Mouse (Mus musculus) cerebellum, adult (tissue): ENCODE data around the gene Lpo.

Source experiments
- ATAC-seq: cut with Nextera tagmentation; 2 replicates; pipeline ENCODE4 v1.9.2; 2017; ENCODE audit warnings: mild to moderate bottlenecking, moderate library complexity, mixed read lengths; ENCODE audit not compliant: insufficient number of reproducible peaks, low FRiP score, low TSS enrichment

Gene Lpo

DNA sequence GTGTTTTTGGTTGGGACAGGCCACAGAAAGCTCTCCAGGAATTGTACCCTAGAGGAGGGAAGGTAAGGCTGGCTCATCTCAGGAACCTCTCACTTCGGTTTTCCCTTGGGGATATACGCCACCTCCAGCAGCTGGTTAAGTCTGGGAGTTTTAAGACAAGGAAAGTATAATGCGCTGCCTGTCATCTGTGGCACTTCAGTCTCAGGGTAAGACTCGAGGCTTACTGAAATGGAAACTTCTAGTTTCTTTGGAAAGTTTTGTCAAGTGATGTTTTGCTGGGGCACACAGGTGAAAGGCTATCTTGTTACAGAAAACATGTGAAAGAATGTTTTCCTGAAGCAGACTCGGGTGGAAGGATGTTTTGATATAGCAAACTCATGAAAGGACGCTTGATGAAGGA is 20.7 kb downstream of the Lpo start:
- ATAC-seq = no peak

DNA sequence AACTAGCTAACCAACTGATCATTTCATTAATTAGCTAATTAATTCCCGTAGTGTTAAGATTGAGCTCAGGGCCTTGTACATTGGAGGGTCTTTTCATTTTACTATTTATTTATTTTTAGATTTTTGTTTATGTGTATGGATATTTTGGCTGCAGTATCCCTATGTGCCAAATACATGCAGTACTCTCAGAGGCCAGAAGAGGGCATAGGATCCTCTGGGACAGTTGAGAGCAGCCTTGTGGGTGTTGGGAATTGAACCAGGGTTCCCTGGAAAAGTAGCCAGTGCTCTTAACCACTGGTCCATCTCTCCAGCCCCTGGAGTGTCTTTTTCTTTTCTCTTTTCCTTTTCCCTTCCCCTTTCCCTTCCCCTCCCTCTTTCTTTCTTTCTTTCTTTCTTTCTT is 22.6 kb downstream of the Lpo start:
- ATAC-seq = no peak

DNA sequence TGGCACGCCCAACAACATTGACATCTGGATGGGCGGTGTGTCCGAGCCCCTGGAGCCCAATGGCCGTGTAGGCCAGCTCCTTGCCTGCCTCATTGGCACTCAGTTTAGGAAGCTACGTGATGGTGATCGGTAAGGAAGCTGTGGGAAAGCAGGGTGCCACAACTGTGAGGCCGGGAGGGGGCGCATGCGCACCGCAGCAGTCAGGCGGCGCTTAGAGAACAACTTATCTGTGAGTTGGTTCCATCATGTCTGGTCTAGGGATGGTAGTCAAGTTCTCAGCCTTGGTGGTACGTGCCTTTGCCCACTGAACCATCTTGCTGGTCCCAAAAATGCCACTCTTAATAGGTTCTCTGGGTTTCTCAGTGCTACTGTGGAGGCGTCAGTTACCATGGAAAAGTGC is 25.5 kb downstream of the Lpo start:
- ATAC-seq = no peak

DNA sequence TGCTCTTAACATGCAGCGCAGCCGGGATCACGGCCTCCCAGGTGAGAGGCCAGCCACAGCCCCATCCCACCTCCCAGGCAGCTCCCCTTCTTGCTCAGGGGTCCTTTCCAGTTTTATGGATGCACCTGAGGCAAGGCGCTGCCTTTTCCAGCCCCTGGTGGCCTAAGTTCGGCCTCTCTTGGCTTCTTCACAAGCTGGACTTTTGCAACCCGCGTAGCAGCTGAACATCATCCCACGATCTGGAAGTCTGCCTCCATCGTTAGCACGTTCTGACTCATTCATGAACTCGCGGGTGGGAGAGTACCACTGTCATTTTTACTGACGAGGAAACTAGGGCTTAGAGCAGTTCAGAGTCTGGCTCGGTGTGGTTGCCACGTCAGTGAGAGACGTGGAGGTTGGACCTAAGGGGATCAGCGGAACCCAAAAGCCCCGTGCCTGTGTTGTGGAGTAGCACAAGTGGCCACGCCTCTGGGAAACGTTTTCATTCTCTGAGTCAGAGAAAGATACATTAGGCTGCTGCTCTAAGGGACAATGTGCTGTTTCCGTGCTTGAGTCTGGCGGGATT is 26.3 kb downstream of the Lpo start:
- no peak for ATAC-seq

DNA sequence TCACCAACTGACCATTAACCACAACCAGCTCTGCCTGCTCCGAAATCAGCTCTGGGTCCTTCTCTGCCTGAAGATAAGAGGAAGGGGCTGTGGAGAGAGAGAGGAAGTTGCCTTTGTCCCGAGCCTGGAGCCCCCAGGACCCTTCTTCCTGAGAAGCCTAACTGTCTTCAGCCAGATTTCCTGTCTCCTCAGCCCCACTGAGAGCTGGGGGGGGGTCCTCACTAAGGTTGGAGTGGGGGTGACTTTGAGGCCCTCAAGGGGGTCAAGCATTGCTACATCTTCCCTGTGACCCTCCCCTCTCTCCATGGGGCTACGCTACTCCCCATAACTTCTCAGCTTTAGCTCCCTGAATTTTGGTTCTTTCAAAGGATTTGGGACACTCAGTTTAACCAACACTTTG is 34.6 kb downstream of the Lpo start, which contains the start of gene Mpo:
TSS of gene Mpo (plus strand) at position 122 of the 400 bp plus-strand sequence.
- no peak for ATAC-seq

DNA sequence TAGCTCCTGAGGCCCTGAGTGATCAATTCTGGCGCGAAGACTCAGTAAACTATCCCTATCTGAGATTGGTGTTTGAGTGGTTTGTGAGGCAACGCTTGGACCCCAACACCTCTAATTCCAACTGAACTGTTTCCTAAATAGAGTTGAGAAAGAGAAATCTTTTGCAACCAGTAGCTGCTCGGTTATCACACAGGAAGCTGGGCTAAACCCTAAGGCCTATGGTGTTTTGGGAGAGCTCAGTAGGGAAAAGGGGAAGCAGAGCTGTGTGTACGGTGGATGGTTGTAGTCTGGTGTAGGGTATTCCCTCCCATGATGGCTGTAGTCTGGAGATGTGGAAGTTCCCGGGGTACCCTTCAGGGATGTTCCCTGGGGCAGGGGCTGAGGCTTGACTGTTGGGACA is 38.0 kb downstream of the Lpo start:
- ATAC-seq = no peak

DNA sequence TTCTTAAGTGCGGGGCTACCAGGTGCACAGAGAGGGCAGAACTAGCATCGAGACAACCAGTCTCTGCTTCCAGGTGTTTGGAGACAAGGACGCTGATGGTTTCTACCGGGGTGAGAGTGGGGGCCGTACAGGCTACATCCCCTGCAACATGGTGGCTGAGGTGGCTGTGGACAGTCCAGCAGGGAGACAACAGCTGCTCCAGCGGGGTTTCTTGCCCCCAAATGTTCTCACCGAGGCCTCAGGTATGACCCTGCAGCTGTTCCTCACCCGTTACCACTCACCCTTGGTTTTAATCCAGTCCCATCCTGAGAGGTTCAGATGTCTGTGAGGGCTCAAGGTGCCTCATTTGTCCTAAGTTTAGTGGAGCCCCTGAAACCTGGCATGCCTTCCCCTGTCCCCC is 48.0 kb downstream of the Lpo start:
- no peak for ATAC-seq

DNA sequence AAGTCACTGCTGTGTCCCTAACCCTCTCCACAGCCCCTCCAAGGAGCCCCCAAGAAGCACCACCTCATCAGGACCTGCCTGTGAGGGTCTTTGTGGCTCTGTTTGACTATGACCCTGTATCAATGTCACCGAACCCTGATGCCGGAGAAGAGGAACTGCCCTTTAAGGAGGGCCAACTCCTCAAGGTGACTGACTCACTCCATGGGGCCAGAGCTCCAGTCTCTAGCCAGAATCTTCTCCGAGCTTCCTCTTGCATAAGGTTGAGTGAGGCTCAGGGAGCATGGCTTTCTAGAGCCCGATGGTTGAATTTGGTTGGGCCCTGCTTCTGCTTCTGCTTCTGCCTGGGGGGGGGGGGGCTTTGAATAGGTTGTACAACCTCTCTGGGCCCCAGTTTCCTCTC is 48.7 kb downstream of the Lpo start:
- no peak for ATAC-seq

DNA sequence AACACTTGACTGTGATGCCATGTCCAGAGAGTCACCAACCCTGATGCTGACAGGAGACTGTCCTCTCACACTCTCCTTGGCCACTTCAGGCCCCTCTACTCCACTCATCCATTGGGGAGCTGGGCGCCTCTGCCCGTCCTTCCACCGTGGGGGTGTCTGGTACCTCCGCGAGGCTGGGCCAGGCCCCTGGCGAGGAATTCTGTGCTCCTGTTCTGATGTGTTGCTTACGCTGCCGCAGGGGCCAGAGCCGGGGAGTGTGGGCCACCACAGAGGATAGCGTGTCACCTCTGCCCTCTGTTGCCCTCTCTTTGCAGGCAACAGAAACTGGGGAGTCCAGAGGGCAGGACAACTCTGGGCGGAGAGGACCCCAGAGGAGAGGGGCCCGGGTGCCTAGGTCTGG is 49.2 kb downstream of the Lpo start:
- peak; percentile 36; the same call in 1 of the 2 replicates for ATAC-seq

DNA sequence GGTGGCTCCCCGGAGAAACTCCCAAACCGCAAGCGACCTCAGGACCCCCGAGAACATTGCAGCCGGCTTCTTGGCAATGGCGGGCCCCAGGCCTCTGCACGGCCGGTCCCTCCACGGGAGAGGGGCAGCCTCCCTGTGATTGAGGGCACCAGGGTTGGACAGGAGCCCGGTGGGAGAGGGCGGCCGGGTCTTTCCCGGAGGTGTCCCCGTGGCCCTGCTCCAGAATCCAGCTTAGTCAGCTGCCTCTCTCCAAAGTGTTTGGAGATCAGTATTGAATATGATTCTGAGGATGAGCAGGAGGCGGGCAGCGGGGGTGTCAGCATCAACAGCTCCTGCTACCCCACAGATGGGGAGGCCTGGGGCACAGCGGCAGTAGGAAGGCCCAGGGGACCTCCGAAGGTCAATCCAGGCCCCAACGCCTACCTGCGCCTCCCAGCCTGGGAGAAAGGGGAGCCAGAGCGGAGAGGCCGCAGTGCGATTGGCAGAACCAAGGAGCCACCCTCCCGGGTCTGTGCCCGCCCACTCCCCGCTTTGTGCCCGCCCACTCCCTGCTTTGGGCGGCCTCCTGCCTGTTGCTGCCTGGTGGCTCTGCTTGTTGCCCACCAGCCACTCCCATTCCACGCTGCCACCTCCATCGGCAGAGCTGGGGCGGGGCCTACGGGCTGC is 49.9 kb downstream of the Lpo start:
- peak; percentile 65 for ATAC-seq

DNA sequence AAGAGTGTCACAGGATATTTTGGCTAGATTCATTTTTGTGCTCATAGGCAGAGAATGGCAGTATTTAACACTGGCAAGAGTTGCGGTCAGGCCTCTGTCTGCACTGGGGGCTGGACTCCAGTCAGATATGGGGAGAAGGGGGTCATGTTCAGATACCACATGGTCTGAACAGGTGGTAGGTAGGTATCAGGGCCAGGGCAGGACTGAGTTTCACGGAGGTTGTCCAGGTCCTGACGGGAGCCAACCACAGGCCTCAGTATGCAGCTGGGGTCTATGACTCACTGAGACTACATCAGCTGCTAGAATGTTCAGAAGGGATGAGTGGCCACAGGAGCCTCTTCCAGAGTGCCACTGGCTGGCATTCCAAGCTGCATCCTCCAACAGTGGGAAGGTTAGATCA is 55.7 kb downstream of the Lpo start:
- no peak for ATAC-seq

DNA sequence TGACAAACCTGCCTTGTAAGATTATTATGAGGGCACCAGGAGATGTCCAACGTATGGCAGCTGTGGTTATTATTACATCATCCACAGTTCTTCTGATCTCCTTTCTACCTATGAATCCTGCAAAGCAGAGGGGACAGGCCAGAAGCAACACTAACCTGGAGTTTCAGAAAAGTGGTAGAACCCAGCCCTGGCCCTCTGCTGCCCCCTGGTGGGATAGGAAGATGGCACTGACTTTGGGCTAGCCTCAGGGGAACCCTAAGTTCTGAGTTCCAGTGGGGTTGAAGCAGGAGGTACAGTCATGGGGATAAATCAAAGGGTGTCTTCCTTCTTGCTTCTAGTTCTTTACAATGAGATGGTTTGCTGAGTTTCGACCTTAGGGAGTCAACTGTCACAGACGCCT is 57.1 kb downstream of the Lpo start:
- no peak for ATAC-seq

DNA sequence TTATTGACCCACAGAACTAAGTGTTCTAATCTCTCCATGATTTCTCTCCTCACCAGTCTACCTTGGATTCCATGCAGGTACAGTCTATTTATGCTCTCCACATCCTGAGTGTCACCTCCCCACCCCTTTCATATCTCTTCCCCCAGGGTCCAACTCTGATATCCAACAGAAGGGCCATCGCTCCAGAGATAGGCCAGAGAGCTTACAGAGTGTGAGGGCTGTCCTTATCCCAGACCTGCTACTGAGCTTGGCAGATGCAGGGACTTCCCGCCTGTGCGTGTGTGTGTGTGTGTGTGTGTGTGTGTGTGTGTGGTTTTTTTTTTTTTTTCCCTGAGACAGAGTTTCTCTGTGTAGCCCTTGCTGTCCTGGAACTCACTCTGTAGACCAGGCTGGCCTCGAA is 59.3 kb downstream of the Lpo start:
- ATAC-seq = no peak

DNA sequence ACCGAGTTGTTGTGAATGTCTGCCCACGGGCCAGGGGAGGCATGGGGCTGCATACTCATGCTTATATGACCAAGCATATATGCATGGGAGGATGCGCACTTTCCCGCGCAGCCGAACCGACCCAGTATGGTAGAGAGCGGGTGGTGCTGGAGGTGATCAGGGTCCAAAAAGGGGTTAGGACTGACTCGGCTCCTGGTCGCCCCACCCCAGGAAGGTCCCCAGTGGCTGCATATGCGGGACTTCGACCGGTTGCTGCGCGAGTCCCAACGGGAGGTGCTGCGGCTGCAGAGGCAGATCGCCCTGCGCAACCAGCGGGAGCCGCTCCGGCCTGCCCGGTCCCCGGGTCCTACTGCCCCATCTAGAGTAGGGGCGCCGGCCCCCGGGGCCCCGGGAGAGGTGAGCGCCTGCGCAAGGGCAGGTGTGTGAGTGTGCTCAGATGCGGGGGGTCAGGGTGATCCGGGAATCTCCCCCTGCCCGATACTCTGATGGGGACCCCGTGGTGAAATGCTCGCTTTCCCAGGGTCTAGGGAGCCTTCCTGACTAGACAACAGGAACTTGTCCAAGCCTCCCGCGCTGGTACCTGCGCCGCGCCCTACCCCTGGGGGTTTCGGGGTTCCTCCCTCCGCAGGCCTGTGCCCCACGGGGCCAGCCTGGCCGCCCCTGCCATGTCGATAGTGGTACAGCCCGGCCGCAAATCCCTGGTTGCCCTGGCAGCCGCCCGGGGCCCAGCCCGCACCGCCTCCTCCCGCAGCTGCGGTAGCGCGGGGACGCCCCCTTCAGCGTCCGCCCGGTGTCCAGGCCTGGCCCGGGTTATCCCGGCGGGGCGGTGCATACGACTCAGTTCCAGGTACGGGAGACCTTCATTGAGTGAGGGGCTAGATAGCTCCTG is 63.9 kb downstream of the Lpo start:
- ATAC-seq = peak; percentile 28; the same call in 1 of the 2 replicates

DNA sequence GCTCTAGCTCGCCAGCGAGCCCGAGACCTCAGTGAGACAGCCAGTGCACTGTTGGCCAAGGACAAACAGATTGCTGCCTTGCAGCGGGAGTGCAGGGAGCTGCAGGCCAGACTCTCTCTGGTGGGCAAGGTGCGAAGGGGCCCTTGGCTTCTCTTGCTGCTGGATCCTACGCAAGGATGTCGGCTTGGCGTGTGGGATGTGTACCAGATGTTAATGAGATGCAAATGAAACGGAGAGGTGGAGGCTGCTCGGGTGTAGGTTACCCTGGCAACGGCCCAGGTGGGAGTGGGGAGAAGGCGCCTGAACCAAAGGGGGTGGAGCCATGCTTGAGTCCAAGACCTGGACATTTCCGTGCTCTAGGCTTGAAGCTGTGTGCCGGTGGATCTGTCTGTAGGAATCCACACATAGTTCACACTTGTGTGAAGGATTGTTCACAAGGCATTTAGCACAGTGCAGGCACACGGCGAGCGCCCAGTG is 64.5 kb downstream of the Lpo start:
- peak; percentile 31; the same call in 1 of the 2 replicates for ATAC-seq

DNA sequence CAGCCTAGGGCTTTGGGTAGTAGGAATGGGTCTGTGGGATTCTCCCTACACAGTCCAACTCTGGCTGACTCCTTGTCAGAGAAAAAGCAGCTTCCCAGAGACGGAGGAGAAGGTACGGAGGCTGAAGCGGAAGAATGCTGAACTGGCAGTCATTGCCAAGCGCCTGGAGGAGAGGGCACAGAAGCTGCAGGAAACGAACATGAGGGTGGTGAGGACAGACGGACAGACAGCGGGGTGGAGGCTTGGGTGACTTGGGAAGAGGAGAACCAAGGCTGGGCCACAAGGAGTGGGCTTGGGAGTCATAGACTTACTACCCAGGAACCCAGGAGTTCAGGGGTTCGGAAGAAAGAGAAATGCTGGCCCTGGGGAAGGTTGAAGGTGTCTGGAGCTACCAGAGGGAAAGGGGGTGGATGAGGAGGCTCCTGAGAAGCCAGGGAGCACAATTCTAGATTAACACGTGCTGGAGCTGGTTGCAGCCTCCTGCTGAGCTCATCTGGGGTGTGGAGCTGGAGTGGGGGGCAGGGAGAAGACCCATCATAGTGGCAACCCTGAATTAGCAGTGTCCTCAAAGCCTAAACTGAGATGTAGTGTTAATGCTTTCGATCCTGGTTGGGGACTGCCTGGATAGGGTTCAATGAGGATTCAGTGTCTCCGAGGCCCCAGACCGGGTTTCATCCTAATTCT is 65.2 kb downstream of the Lpo start:
- no peak for ATAC-seq

DNA sequence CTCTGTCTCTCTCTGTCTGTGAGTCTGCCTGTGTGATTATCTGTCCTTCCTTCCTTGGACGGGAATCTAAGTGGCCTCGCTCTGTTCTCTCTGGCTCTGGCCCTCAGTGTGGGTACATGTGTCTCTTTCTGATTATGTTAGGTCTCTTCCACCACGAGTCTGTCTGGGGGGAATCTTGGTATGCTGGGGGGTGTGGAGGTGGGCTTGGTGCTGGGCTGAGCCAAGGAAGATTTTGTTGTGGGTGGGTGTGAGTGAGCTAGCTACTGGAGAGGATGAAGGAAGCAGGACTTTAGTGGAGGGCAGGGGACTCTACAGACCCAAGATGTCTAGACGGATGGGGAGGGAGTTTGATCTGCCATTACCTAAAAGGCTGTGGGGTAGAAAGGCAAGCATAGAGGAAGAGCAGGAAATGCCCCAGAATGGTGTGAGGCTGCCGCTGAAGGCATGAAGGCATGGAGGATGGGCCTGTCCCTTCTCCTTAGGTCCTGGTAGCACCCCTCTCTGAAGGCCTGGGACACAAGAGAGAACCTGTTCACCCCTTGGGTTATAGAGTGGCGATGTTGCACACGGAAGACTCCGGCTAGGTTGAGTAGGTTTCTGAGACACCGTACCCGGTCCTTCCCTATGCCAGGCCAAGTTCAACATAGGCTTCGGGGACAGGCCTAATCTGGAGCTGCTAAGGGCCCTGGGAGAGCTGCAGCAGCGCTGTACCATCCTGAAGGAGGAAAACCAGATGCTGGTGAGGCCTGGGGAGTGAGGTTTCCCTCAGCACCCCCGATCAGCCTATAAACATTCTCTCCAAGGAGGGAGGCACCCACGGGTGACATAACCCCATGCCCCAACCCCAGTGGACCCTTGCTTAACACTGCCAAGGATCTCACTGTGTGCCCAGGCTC is 66.0 kb downstream of the Lpo start:
- no peak for ATAC-seq

DNA sequence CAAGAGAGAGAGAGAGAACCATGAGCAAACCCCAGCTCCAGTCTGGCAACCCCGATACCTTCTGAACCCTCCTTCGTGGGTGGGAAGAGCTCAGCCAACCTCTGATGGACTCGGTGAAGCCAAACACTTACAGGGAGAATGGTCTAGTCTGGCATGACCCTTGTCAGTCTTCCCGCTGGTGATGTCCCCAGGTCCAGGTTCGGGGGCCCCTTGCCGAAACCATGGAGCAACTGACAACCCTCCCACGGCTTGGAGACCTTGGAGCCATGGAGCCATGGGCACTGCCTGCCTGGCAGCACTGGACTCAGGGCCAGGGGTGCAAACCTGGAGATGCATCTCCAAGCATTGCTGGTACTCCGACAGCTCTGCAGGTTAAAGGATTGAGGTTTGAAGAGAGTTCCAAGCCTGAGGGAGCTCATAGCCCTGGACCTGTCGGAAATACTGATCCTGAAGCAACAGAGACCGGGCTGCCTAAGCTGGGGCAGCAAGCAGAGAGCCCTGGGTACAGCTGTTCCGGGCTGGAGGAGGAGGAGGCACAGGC is 66.8 kb downstream of the Lpo start:
- no peak for ATAC-seq

DNA sequence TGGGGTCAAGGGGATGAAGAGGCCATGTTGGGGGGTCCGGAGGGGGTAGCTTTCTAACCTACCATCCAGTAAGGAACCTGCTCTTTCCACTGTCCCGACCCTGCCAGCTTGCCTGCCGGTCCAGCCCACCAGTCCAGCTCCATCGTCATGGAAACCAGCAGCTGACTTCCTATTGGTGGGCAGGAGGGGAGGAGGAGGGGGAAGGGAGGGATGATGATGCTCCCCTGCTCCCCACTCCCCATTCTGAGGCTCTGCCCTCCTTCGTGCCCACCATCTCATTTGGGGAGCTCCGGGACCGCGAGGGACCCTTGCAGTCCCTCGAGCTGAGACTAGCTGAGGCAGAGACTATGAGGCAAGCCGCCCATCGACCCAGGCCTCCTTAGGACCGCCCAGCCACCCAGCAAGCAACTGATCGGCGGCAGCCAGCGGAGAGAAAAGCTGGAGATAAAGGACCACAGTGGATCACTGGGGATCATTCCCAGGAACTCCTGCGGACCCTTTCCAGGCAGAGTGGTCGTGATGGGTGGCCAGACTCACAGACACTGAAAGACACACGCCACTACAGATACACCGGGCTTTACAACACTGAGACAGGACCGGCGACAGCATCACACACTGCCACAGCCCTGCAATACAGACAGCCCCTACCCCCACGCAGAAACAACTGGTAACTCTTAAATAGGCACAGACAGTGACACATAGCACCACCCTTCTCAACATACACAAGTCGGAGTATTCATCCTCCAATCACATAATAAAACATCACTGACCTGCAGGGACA is 67.6 kb downstream of the Lpo start, which contains the start of gene Tspoap1:
TSS of gene Tspoap1 (plus strand) at position 241 of the 781 bp plus-strand sequence.
- peak; percentile 62; the same call in 1 of the 2 replicates for ATAC-seq
